Mouse (Mus musculus): Measurements from ENCODE around the gene Rnase2b. TPM values are rescaled to one million over a fixed set of nuclear protein-coding genes. Genes with fewer than 3 reads are reported as not detected.

Rnase2b gene
- polyA plus RNA-seq, 1 experiment from 2014 or later: not detected

DNA sequence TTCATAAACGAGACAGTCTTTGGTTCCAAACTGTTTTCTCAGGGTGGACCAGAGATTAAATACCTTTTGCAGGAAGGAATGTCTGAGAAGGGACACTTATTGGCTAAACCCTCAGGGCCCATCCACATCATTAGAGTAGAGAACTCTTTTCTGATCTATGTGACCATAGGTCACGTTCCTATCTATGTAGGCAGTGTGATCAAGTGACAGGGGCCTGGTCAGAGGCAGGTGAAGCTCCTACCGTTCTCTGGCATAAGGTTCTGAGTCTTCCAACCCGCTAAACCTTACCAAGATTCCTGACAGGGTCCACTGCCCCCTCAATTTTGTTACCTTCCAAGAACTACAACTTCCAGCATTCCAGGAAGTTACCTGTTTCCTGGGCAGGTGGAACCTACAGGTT lies 19.9 kb upstream of the Rnase2b start:
- no peaks in the 10 kb centered on the region for H3K9me3 ChIP-seq
- H3K27me3 ChIP-seq: no peaks in the 10 kb centered on the region
- no peak overlapping the region for H3K4me3 ChIP-seq
- 92% methylated on average over 4 of the region's 4 CpGs for WGBS
- H3K27ac ChIP-seq (replicated peaks): no peak overlapping the region
- no peak overlapping the region for H3K4me2 ChIP-seq
- no peaks in the 10 kb centered on the region for H3K36me3 ChIP-seq
- no peak for ATAC-seq (ENCODE audit: low FRiP score, low read depth)
- H3K9ac ChIP-seq: no peak overlapping the region
- H3K4me1 ChIP-seq (replicated peaks): no peaks in the 10 kb centered on the region

- H3K4me1 ChIP-seq (replicated peaks): no peaks in the 10 kb centered on the region
- ATAC-seq (ENCODE audit: low FRiP score, low read depth): no peak
Observed at GRCm38 (mm10) chr14:51142568-51142967, 19.5 kb upstream of the Rnase2b start.

DNA sequence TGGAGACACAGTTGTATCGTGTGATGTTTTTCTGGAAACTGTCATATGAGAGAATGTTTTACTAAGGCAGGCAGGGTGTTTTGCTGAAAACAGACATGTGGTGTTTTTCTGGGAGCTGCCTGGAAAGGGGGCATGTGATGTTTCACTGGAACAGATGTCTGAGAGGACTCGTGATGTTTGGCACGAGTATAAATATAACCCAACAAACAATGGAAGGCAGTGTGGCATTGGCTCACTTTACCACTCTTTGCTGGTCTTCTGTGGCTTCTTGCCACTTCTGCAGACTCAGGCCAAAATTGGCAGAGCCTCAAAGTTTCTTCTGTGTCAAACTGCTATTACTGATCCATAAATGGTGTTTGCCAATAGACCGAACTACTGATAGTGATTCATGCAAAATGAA lies 18.8 kb upstream of the Rnase2b start:
- no peak overlapping the region for H3K4me3 ChIP-seq
- H3K27me3 ChIP-seq: no peaks in the 10 kb centered on the region
- H3K36me3 ChIP-seq: no peaks in the 10 kb centered on the region
- 67% methylated on average over 4 of the region's 4 CpGs for WGBS
- H3K4me1 ChIP-seq (replicated peaks): no peaks in the 10 kb centered on the region
- ATAC-seq (ENCODE audit: low FRiP score, low read depth): no peak
- no peaks in the 10 kb centered on the region for H3K9me3 ChIP-seq
- no peak overlapping the region for H3K9ac ChIP-seq
- no peak overlapping the region for H3K27ac ChIP-seq (replicated peaks)
- no peak overlapping the region for H3K4me2 ChIP-seq

More at GRCm38 (mm10) chr14:51142568-51142967, 19.5 kb upstream of the Rnase2b start:
- Histone ChIP-seq H3K27ac (replicated peaks) (no peak overlapping the region), H3K9me3 (no peaks in the 10 kb centered on the region), H3K4me2 (no peak overlapping the region), H3K9ac (no peak overlapping the region), H3K36me3 (no peaks in the 10 kb centered on the region), H3K4me3 (no peak overlapping the region), H3K27me3 (no peaks in the 10 kb centered on the region)
- 85% methylated on average over 3 of the region's 3 CpGs for WGBS

DNA sequence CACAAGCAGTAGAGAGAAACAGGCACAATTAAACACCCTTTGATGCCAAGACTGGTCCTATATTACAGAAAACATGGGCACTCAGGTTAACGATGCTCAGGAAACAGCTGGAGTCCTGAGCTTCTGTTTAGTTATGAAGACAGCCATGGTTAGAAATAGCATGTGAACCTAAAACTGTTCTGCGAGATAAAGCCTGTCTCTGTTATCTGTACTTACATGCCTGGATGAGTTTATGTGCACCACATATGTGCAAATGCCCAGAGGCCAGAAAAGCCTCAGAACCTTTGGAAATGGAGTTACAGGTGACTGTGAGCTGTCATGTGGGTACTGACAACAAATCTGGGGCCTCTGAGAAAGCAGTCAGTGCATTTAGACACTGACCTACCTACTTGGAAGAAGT lies 18.1 kb upstream of the Rnase2b start:
- no peak overlapping the region for H3K27ac ChIP-seq (replicated peaks)
- no peak overlapping the region for H3K4me3 ChIP-seq
- H3K9me3 ChIP-seq: no peaks in the 10 kb centered on the region
- no peaks in the 10 kb centered on the region for H3K36me3 ChIP-seq
- no peak for ATAC-seq (ENCODE audit: low FRiP score, low read depth)
- H3K4me1 ChIP-seq (replicated peaks): no peaks in the 10 kb centered on the region
- H3K9ac ChIP-seq: no peak overlapping the region
- H3K4me2 ChIP-seq: no peak overlapping the region
- 79% methylated on average over 2 of the region's 2 CpGs for WGBS
- no peaks in the 10 kb centered on the region for H3K27me3 ChIP-seq

- 96% methylated on average over 4 of the region's 4 CpGs for WGBS
- Histone ChIP-seq H3K4me2 (no peak overlapping the region), H3K27me3 (no peaks in the 10 kb centered on the region)
Observed at GRCm38 (mm10) chr14:51144451-51144850, 17.6 kb upstream of the Rnase2b start.

DNA sequence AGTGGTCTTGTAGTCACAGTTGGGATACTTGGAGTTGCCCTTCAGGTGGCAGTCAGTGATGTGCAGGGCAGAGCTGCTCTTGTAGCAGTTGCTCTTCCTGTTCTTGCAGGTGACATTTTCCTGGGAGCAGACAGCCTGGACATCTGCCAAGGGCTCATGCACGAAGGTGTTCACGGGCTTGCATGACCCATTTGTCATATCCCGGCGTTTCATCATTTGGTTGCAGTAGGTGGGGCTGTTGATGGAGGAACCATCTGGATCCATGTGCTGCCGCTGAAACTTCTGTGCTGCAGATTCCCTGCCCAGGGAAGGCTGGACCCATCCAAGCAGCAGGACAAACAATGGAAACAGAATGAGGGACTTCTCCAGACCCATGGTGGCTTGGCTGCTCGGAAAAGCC lies 16.5 kb upstream of the Rnase2b start:
- H3K4me3 ChIP-seq: no peak overlapping the region
- no peaks in the 10 kb centered on the region for H3K27me3 ChIP-seq
- no peak overlapping the region for H3K9ac ChIP-seq
- no peaks in the 10 kb centered on the region for H3K9me3 ChIP-seq
- H3K36me3 ChIP-seq: no peaks in the 10 kb centered on the region
- no peak for ATAC-seq (ENCODE audit: low FRiP score, low read depth)
- no peak overlapping the region for H3K27ac ChIP-seq (replicated peaks)
- no peaks in the 10 kb centered on the region for H3K4me1 ChIP-seq (replicated peaks)
- H3K4me2 ChIP-seq: no peak overlapping the region
- 82% methylated on average over 6 of the region's 6 CpGs for WGBS

More at GRCm38 (mm10) chr14:51144451-51144850, 17.6 kb upstream of the Rnase2b start:
- ATAC-seq (ENCODE audit: low FRiP score, low read depth): no peak
- no peak overlapping the region for H3K9ac ChIP-seq
- H3K4me3 ChIP-seq: no peak overlapping the region
- no peaks in the 10 kb centered on the region for H3K9me3 ChIP-seq
- no peak overlapping the region for H3K27ac ChIP-seq (replicated peaks)
- H3K36me3 ChIP-seq: no peaks in the 10 kb centered on the region
- H3K4me1 ChIP-seq (replicated peaks): no peaks in the 10 kb centered on the region

DNA sequence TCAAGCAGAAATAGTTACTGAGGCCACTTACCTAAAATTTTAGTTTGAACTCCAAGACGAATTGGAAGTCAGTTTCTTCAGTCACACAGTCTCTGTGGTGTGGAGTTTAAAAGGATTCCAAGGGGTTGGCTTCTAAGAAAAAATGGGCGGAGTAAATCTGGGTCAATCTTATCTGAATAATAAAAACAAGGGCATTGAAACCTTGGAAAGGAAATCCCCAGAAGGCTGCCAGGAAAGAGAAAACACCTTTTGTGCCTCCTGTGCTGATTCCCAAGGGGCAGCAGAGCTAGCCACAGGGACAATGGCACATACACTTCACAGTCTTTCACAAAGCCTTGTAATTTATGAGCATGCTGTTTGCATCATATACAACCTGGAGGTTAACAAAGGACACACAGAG lies 15.4 kb upstream of the Rnase2b start, which contains the start of gene Rnase1:
Gene Rnase1, minus strand, starts transcription at position 101 of the 400 bp plus-strand sequence.
- Histone ChIP-seq H3K9me3 (no peaks in the 10 kb centered on the region), H3K4me1 (replicated peaks) (no peaks in the 10 kb centered on the region), H3K36me3 (no peaks in the 10 kb centered on the region), H3K27ac (replicated peaks) (no peak within 1 kb of the TSS), H3K4me3 (no peak within 1 kb of the TSS), H3K4me2 (no peak within 1 kb of the TSS), H3K9ac (no peak within 1 kb of the TSS), H3K27me3 (no peaks in the 10 kb centered on the region)
- no peak for ATAC-seq (ENCODE audit: low FRiP score, low read depth)
- WGBS: 36% methylated on average over 2 of the region's 2 CpGs

DNA sequence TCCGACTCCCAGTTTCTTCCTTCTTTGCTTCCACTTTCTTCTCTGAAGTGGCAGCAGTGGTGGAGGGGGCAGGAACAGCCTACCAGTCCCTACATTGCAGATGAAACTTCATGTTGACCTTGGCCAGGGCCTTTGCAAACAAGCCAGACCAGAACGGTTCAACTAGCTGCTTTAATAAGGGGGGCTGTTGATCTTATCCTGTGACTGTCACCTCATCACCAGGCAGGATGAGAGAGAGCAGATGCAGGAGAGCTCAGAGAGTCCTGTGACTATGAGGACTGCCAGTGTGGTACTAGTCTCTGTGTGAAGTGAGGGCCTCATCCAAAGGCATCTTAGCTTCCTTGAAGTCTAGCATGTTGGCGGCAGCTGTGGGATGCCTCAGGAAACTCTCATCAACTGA lies 14.1 kb upstream of the Rnase2b start:
- Histone ChIP-seq H3K27ac (replicated peaks) (no peak overlapping the region), H3K36me3 (no peaks in the 10 kb centered on the region), H3K4me2 (no peak overlapping the region), H3K9me3 (no peaks in the 10 kb centered on the region), H3K4me1 (replicated peaks) (no peaks in the 10 kb centered on the region), H3K27me3 (no peaks in the 10 kb centered on the region), H3K4me3 (no peak overlapping the region), H3K9ac (no peak overlapping the region)
- WGBS: 65% methylated on average over 3 of the region's 3 CpGs
- ATAC-seq (ENCODE audit: low FRiP score, low read depth): no peak

- no peaks in the 10 kb centered on the region for H3K4me1 ChIP-seq (replicated peaks)
- no peaks in the 10 kb centered on the region for H3K36me3 ChIP-seq
- H3K27me3 ChIP-seq: no peaks in the 10 kb centered on the region
- no peak overlapping the region for H3K27ac ChIP-seq (replicated peaks)
- no peak overlapping the region for H3K4me3 ChIP-seq
- no peak overlapping the region for H3K4me2 ChIP-seq
- 77% methylated on average over 5 of the region's 5 CpGs for WGBS
- no peak overlapping the region for H3K9ac ChIP-seq
- H3K9me3 ChIP-seq: no peaks in the 10 kb centered on the region
- ATAC-seq (ENCODE audit: low FRiP score, low read depth): no peak
Observed at GRCm38 (mm10) chr14:51149164-51149563, 12.9 kb upstream of the Rnase2b start.

- H3K4me2 ChIP-seq: no peak overlapping the region
- no peaks in the 10 kb centered on the region for H3K27me3 ChIP-seq
- H3K27ac ChIP-seq (replicated peaks): no peak overlapping the region
- no peak overlapping the region for H3K9ac ChIP-seq
- no peaks in the 10 kb centered on the region for H3K9me3 ChIP-seq
- no peak for ATAC-seq (ENCODE audit: low FRiP score, low read depth)
- no peaks in the 10 kb centered on the region for H3K36me3 ChIP-seq
- H3K4me3 ChIP-seq: no peak overlapping the region
- WGBS: 84% methylated on average over 3 of the region's 3 CpGs
- no peaks in the 10 kb centered on the region for H3K4me1 ChIP-seq (replicated peaks)
Observed at GRCm38 (mm10) chr14:51150206-51150831, 11.7 kb upstream of the Rnase2b start.

DNA sequence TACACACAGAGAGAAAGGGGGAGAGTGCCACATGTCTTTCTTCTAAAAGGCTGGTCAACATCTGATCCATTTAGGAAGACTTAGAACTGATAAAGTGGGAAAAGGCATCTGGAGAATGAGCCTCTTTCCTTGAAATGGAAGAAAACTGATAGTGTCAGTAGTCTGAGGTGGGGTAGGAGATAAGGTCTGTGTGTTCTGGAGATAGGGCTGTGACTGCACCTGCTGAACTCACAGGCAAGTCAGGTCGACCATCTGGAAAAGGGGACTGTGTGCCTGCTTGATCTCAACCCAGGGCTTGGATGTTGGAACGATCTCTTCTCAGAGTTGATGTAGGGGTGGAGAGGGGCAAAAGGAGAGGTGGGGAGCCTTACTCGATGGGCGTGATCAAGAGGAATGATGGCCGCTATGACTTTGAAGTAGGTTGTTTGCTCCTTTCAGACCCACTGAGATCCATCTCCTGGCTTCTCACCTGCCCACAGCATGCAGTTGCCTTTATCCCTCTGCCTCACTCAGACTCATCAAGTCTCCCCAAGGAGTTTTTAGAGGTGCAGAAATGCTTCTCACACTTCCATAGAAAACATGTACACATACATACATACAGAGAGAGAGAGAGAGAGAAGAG lies 9.7 kb upstream of the Rnase2b start:
- Histone ChIP-seq H3K9me3 (no peaks in the 10 kb centered on the region), H3K4me2 (no peak overlapping the region), H3K4me1 (replicated peaks) (no peaks in the 10 kb centered on the region), H3K9ac (no peak overlapping the region), H3K4me3 (no peak overlapping the region), H3K36me3 (no peaks in the 10 kb centered on the region), H3K27me3 (no peaks in the 10 kb centered on the region), H3K27ac (replicated peaks) (no peak overlapping the region)
- no peak for ATAC-seq (ENCODE audit: low FRiP score, low read depth)
- WGBS: 88% methylated on average over 5 of the region's 5 CpGs

- WGBS: 92% methylated on average over 5 of the region's 5 CpGs
- Histone ChIP-seq H3K27ac (replicated peaks) (no peak overlapping the region), H3K27me3 (no peaks in the 10 kb centered on the region), H3K4me1 (replicated peaks) (no peaks in the 10 kb centered on the region), H3K36me3 (no peaks in the 10 kb centered on the region), H3K9ac (no peak overlapping the region), H3K9me3 (no peaks in the 10 kb centered on the region), H3K4me2 (no peak overlapping the region), H3K4me3 (no peak overlapping the region)
- ATAC-seq (ENCODE audit: low FRiP score, low read depth): no peak
Observed at GRCm38 (mm10) chr14:51156056-51156735, 5.9 kb upstream of the Rnase2b start.
